Mouse (Mus musculus) intestine, postnatal 0 days (tissue): ENCODE measurements around the gene Ssna1. TPM values are rescaled to one million over a fixed set of nuclear protein-coding genes. Genes with fewer than 3 reads are reported as not detected.

Source experiments
- ATAC-seq: fragments of 200-750 bp; cut with Nextera tagmentation; 2 replicates; pipeline ENCODE4 v1.8.0; 2017; ENCODE audit warnings: mild to moderate bottlenecking, moderate TSS enrichment, moderate library complexity
- H3K27ac ChIP-seq: fragments of 300-500 bp; sonication (generic); 2 replicates; pipeline ENCODE4 v1.5.1; 2014; ENCODE audit warnings: mild to moderate bottlenecking, low read depth, low read length, moderate library complexity
- H3K27me3 ChIP-seq: fragments of 300-500 bp; sonication (generic); replicated peaks from 2 replicates; pipeline ENCODE4 v1.6.1; 2014; ENCODE audit warnings: low read length, mixed read lengths; ENCODE audit not compliant: control insufficient read depth, insufficient read depth
- H3K36me3 ChIP-seq: fragments of 300-500 bp; sonication (generic); 2 replicates; pipeline ENCODE4 v1.6.1; 2014; ENCODE audit warnings: mild to moderate bottlenecking, moderate library complexity; ENCODE audit not compliant: control insufficient read depth, insufficient read depth
- H3K4me1 ChIP-seq: fragments of 300-500 bp; sonication (generic); replicated peaks from 2 replicates; pipeline ENCODE4 v1.6.1; 2014; ENCODE audit warnings: antibody characterized with exemption, low read length, mixed read lengths; ENCODE audit not compliant: control insufficient read depth, insufficient read depth
- H3K4me2 ChIP-seq: fragments of 300-500 bp; sonication (generic); replicated peaks from 2 replicates; pipeline ENCODE4 v1.6.1; 2014; ENCODE audit warnings: low read depth, mild to moderate bottlenecking, moderate library complexity
- H3K4me3 ChIP-seq: fragments of 300-500 bp; sonication (generic); 2 replicates; pipeline ENCODE4 v1.5.1; 2014; ENCODE audit warnings: low read depth, low read length
- H3K9ac ChIP-seq: fragments of 300-500 bp; sonication (generic); 2 replicates; pipeline ENCODE4 v1.6.1; 2014; ENCODE audit warnings: mild to moderate bottlenecking, low read depth, low read length
- H3K9me3 ChIP-seq: fragments of 300-500 bp; sonication (generic); 2 replicates; pipeline ENCODE4 v1.6.1; 2016; ENCODE audit warnings: mixed run types; ENCODE audit not compliant: control insufficient read depth
- CTCF ChIP-seq: sonication (generic); IDR thresholded peaks from 2 replicates; pipeline ENCODE4 v1.5.1; 2016; ENCODE audit warnings: low read depth, mild to moderate bottlenecking, control low read depth, antibody characterized with exemption, moderate library complexity
- WGBS: fragments of 180-500 bp; shearing (Covaris S2); extraction: QIAGEN DNeasy Blood & Tissue Kit; methylation state at CpG from one replicate; pipeline ENCODE4 v1.1.7; 2014; 5-methylcytosine and 5-hydroxymethylcytosine counted together
- polyA plus RNA-seq: library from polyadenylated mRNA; unstranded; fragments of >200 nt; fragmentation: Nextera tagmentation; extraction: Ambion mirVana; gene quantifications from 2 replicates; pipeline ENCODE4 v1.2.1, GENCODE M21; 2015

The Ssna1 gene
- polyA plus RNA-seq, 1 experiment from 2014 or later = 108 TPM

DNA sequence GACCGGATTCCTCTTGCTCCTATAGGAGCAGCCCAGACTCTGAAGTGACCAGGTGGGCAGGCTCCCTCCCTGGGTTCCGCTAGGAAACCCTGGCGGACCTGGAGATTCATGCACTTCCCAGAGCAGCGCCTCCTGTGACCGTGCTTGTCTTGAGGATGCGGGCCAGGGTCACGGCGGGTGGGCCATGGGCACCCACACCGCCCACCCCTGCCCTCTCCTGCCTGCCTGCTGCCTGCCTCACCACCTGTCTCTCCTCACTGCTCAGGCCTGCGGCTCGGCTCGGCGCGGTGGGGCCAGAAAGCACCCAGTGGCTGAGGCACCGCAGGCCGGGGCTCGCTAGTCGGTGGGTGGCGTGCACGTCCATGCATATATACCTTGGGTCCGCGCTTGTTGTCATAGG lies 38.7 kb upstream of the Ssna1 start:
- no peaks in the 10 kb centered on the region for H3K9me3 ChIP-seq
- no peak overlapping the region for H3K9ac ChIP-seq
- H3K27ac ChIP-seq = no peak overlapping the region
- TF ChIP-seq CTCF = no peak
- H3K36me3 ChIP-seq = no peaks in the 10 kb centered on the region
- H3K27me3 ChIP-seq = peaks cover 26% of the 10 kb centered on the region
- no peaks in the 10 kb centered on the region for H3K4me1 ChIP-seq
- peak; percentile 34; the same call in 1 of the 2 replicates for ATAC-seq
- 1% methylated on average over 22 of the region's 22 CpGs for WGBS
- peak overlapping the region; percentile 28 for H3K4me3 ChIP-seq
- peak overlapping the region; percentile 64 for H3K4me2 ChIP-seq

DNA sequence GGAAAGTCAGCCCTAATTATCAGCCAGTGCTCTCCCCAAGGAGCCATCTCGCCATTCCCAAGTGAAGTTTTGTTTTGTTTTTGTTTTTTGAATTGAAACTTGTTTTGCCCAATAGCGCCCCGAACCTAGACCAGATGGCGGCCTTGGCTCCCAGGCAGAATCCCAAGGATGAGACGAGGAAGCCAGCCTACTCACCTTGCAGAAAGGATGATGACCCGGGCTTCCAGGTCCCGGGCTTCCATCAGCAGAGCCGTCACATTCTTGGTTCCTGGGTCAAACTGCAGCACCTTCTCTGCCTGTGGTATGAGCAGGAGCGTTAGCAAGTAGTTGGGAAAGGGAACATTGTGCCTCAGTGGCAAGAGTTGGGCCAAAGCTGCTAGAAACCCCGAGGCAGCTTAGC lies 37.9 kb upstream of the Ssna1 start:
- Histone ChIP-seq H3K4me1 (no peaks in the 10 kb centered on the region), H3K4me2 (no peak overlapping the region), H3K36me3 (no peaks in the 10 kb centered on the region), H3K4me3 (no peak overlapping the region), H3K27ac (no peak overlapping the region), H3K9me3 (no peaks in the 10 kb centered on the region), H3K9ac (no peak overlapping the region), H3K27me3 (peaks cover 34% of the 10 kb centered on the region)
- no peak for ATAC-seq
- no peak for TF ChIP-seq CTCF
- 59% methylated on average over 10 of the region's 10 CpGs for WGBS

DNA sequence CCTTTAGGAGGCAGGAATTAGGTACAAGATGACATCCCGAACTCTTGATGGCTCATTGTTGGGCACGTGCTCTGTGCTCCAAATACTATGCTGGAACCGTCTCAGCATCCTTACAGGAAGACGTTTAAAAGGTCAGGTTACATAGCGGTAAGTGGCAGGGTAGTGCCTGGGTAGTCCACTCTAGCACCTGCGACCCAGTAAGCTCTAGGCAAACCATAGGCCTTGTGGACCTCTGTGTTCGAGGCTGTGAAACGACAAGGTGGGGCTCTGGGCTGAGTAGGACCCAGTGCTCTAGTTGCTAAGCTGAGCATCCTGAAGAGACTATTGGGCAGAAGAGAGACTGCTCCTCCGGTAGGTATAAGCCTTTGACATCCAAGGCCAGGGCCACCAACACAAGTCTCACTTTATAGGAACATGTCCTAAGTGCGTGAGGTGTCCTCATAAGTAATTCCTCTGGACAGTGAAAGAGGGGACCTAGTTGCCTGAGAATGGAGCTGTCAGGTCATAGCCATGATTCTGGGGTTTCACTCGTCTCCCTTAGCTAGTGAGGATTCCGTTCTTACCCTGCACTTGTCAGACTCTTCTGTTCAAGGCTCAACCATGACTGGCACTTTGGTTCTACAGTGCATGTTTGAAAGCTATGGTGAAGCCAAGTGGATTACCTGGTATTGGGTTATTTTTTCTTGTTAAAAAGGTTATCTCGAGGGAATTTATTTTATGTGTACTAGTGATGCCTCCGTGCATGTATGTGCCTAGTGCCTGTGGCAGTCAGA lies 33.5 kb upstream of the Ssna1 start:
- H3K4me3 ChIP-seq = peak overlapping the region; percentile 36
- H3K4me1 ChIP-seq = no peaks in the 10 kb centered on the region
- no peak overlapping the region for H3K27ac ChIP-seq
- H3K27me3 ChIP-seq = peaks cover 18% of the 10 kb centered on the region
- no peak overlapping the region for H3K9ac ChIP-seq
- no peaks in the 10 kb centered on the region for H3K9me3 ChIP-seq
- peak overlapping the region; percentile 76 for H3K4me2 ChIP-seq
- H3K36me3 ChIP-seq = no peaks in the 10 kb centered on the region
- WGBS = 52% methylated on average over 14 of the region's 14 CpGs
- ATAC-seq = no peak
- TF ChIP-seq CTCF = no peak

DNA sequence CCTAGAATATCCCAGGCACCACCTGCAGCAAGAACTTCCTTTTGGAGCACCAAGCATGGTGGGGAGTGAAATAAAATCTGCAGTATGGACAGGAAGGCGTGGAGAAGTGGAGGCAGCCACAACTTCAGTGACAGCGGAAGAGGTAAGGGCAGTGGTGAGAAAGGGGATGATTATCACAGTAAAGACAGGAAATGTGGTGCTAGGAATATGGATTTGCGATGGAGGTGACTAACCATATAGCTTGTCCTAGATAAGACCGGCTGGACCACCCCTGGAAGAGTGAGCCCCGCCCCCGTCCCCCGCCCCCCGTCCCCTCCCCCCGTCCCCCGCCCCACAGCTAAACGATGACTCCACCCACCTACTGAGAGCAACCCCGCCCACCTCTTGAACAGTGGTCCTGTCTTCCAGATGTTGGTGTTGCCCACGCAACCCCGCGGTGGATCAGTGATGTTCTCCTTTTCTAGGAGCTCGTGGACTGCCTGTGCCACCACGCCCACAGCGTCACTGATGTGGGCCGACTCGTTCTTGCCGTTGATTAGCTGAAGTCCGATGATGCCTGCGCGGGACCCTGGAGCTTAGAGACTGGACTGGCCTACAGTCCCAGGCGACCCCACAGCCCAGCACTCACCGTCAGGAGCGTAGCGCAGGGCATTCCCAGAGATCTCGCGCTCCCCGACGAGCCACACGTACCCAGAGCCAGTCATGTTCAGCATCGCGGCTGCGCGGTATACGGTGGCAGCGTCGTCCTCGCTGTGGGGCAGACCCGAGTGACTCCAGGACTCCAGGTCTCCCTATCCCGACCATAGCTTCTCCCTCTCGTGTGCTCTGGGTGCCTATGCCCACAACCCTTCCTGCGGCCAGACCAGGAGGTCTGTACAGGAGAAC lies 32.7 kb upstream of the Ssna1 start:
- H3K36me3 ChIP-seq = no peaks in the 10 kb centered on the region
- ATAC-seq = peak; percentile 19; the same call in 1 of the 2 replicates
- peak overlapping the region; percentile 76 for H3K4me2 ChIP-seq
- TF ChIP-seq CTCF = no peak
- no peak overlapping the region for H3K9ac ChIP-seq
- no peaks in the 10 kb centered on the region for H3K4me1 ChIP-seq
- peak overlapping the region; percentile 36 for H3K4me3 ChIP-seq
- 2% methylated on average over 44 of the region's 45 CpGs for WGBS
- H3K27me3 ChIP-seq = peaks cover 12% of the 10 kb centered on the region
- H3K27ac ChIP-seq = no peak overlapping the region
- no peaks in the 10 kb centered on the region for H3K9me3 ChIP-seq

DNA sequence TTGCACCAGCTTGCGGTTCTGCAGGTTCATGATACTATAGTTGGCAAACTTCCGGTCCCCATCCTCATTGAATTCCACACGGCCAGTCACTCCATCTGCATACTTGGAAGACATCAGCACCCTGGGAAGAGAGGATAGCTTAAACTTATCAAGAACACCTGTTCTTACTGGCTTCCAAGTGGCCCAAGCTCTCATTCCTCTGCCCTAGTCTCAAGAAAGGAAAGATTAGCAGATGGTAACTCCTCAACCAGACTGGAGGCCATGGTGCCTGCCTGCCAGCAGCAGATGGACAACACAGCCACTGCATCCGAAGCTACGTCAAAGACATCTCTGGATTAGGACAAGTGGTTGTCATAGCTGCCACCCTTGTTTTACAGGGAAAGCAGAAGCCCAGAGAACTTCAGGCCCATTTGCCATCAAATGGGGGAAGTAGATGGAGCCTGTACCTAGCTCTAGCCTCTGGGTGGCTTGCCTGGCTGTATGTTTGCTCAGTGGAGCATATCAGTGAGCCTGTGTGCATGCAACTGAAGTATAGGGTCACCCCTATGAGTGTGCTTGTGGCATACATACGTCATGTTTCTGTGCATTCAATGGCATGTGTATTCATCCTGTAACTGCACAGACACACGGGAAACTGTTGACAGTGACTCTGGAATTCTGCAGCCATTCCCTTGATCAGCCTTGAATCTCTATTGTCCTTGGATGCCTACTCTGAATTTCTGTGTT lies 31.9 kb upstream of the Ssna1 start:
- TF ChIP-seq CTCF = no peak
- H3K27me3 ChIP-seq = peaks cover 10% of the 10 kb centered on the region
- no peak overlapping the region for H3K9ac ChIP-seq
- H3K4me2 ChIP-seq = 0 out of 2 replicates have a peak overlapping the region, but pooled peaks have one; percentile 76
- H3K36me3 ChIP-seq = no peaks in the 10 kb centered on the region
- no peaks in the 10 kb centered on the region for H3K4me1 ChIP-seq
- no peak overlapping the region for H3K4me3 ChIP-seq
- no peak overlapping the region for H3K27ac ChIP-seq
- no peak for ATAC-seq
- H3K9me3 ChIP-seq = no peaks in the 10 kb centered on the region
- WGBS = 70% methylated on average over 7 of the region's 7 CpGs

DNA sequence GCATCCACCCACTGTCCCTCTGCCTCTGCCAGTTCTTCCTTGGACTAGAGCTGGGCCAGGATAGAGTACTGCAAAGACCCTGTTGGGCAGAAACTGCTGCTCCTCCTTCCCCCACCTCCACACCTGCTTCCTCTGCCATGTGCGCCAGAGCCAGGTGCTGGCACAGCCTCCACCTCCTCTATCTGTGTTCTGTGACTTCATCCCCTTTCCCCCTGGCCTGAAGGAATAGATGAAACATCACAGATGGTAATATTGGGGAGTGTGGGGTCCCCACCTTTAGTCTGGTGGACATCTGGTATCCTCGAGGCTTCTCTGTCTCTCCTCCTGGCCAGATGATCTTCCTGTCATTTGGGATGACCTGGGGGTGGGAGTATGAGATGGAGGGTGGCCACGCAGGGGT lies 31.2 kb upstream of the Ssna1 start:
- ATAC-seq = no peak
- WGBS = 73% methylated on average over 3 of the region's 3 CpGs
- Histone ChIP-seq H3K4me2 (no peak overlapping the region), H3K9me3 (no peaks in the 10 kb centered on the region), H3K4me1 (no peaks in the 10 kb centered on the region), H3K27ac (no peak overlapping the region), H3K4me3 (no peak overlapping the region), H3K36me3 (no peaks in the 10 kb centered on the region), H3K27me3 (peaks cover 10% of the 10 kb centered on the region), H3K9ac (no peak overlapping the region)
- TF ChIP-seq CTCF = no peak
